Mouse (Mus musculus) ES-Bruce4 (cell line): Measurements from ENCODE around the gene Slc41a3. TPM values are rescaled to one million over a fixed set of nuclear protein-coding genes. Genes with fewer than 3 reads are reported as not detected.
A peak's percentile ranks its signal among the peaks of the same experiment; 100 is the strongest.

Source experiments
- H3K27ac ChIP-seq: 2 replicates; pipeline ENCODE4 v1.5.1; 2012; ENCODE audit warnings: low read length, inconsistent platforms; ENCODE audit not compliant: insufficient read depth
- H3K27me3 ChIP-seq: 2 replicates; pipeline ENCODE4 v1.6.1; 2012; ENCODE audit warnings: mild to moderate bottlenecking, low read length, inconsistent platforms; ENCODE audit not compliant: control insufficient read depth, poor library complexity, insufficient read depth, severe bottlenecking
- H3K36me3 ChIP-seq: 2 replicates; pipeline ENCODE4 v1.6.1; 2012; ENCODE audit warnings: inconsistent platforms, mild to moderate bottlenecking, low read length, moderate library complexity; ENCODE audit not compliant: control insufficient read depth, poor library complexity, insufficient read depth, severe bottlenecking
- H3K4me1 ChIP-seq: one replicate; pipeline ENCODE4 v1.8.1; 2011; ENCODE audit warnings: low read length; ENCODE audit not compliant: control insufficient read depth, insufficient read depth
- H3K4me3 ChIP-seq: 2 replicates; pipeline ENCODE4 v1.5.1; 2011; ENCODE audit warnings: low read depth, mild to moderate bottlenecking, low read length
- H3K9ac ChIP-seq: 2 replicates; pipeline ENCODE4 v1.6.1; 2012; ENCODE audit warnings: low read depth, mild to moderate bottlenecking, inconsistent platforms; ENCODE audit not compliant: poor library complexity, severe bottlenecking
- H3K9me3 ChIP-seq: replicated peaks from 2 replicates; pipeline ENCODE4 v1.6.1; 2012; ENCODE audit warnings: mild to moderate bottlenecking, low read length, inconsistent platforms; ENCODE audit not compliant: control insufficient read depth, poor library complexity, insufficient read depth, severe bottlenecking
- CTCF ChIP-seq: IDR thresholded peaks from one replicate; pipeline ENCODE4 v1.8.1; 2011; ENCODE audit warnings: low read depth, low read length
- EP300 ChIP-seq: IDR thresholded peaks from 2 replicates; pipeline ENCODE4 v1.6.1; 2011; ENCODE audit warnings: low read depth, low read length; ENCODE audit not compliant: insufficient read depth
- POLR2A ChIP-seq: IDR thresholded peaks from one replicate; pipeline ENCODE4 v1.8.1; 2011; ENCODE audit warnings: low read length; ENCODE audit not compliant: insufficient read depth
- polyA plus RNA-seq: library from polyadenylated mRNA; stranded (reverse); fragments of >200 nt; gene quantifications from 2 replicates; pipeline ENCODE4 v1.2.4, GENCODE M21; 2011; ENCODE audit warnings: low read depth; ENCODE audit not compliant: missing spikeins, insufficient read depth, insufficient read length

Slc41a3 gene
- polyA plus RNA-seq, 1 experiment, result 1.8 TPM

DNA sequence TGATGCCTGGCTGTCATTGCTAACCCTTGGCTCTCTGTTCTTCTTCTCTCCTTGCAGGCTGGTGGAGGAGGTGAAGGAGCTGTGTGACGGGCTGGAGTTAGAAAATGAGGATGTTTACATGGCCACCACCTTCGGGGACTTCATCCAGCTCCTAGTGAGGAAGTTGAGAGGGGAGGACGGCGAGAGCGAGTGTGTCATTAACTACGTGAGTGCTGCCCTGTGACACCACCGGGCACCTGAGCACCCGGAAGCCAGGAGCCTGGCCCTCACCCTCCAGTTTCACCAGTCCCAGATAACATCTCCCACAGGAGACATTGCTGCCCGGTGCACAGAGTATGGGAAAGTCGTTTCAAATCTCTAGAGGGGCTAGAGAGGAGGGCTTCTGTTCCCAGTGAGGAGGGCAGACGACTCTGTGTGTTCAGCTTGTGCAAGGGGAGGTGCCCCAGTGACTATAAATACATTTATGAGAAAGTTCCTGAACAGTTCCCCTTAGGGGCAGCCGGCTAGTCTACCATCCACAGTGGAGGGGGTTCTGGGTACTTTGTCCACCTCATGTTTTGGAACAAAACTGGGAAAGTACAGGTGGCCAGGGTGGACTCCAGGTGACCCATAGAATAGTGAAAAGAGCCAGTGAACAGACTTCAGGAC lies 34.7 kb upstream of the Slc41a3 start:
- Histone ChIP-seq H3K9ac (no peak overlapping the region), H3K27ac (no peak overlapping the region)

DNA sequence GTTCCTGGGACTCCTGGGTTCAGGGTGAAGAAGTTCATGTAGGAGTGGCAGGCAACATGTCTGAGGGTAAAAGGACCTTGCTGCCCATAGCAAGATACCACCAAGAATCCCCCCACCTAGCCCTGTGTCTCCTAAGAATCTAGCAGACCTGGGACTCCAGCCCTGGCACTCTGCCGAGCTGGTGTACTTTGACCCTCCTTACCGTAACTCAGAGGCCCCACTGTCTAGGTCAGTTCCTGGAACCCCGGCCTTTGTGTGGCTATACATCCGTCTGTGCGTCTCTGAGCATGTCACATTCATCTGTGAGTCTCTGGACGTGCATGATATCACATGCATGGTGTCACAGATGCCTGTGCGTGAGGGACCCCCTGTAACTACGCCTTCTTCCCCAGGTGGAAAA lies 34.1 kb upstream of the Slc41a3 start:
- Histone ChIP-seq H3K4me3 (no peak overlapping the region), H3K36me3 (no peaks in the 10 kb centered on the region), H3K27ac (no peak overlapping the region), H3K4me1 (no peaks in the 10 kb centered on the region), H3K27me3 (no peaks in the 10 kb centered on the region), H3K9ac (no peak overlapping the region), H3K9me3 (no peaks in the 10 kb centered on the region)
- TF ChIP-seq EP300 (no peak), CTCF (no peak), POLR2A (no peak)

More for the DNA sequence above, 34.7 kb upstream of the Slc41a3 start:
- TF ChIP-seq CTCF (no peak), POLR2A (no peak), EP300 (no peak)
- H3K9me3 ChIP-seq, result no peaks in the 10 kb centered on the region
- H3K36me3 ChIP-seq, result no peaks in the 10 kb centered on the region
- no peaks in the 10 kb centered on the region for H3K4me1 ChIP-seq
- H3K4me3 ChIP-seq, result no peak overlapping the region
- no peaks in the 10 kb centered on the region for H3K27me3 ChIP-seq

DNA sequence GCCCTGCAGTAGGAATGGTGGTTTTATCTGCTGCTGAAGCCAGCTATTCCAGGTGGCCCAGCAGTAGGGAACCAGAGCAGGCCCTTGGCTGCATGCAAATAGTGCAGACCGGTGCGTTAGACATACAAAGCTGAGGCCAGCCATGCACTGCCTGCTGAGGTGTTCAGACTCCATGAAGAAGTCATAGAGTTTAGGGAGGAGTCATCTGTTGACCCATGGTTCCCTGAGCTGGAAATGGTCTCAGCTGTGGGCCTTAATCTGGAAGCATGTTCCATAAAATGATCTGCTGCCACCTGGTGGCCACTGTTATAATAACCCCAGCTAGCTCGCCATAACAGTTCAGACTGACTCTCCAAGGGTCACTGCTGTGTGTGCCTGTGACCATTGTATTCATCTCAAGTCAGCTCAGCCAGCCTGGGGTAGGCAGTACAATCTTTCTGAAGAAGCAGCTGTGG lies 29.2 kb upstream of the Slc41a3 start:
- H3K9me3 ChIP-seq, result no peaks in the 10 kb centered on the region
- no peak overlapping the region for H3K9ac ChIP-seq
- TF ChIP-seq CTCF (peak; percentile 57), EP300 (no peak)
- no peaks in the 10 kb centered on the region for H3K27me3 ChIP-seq
- H3K4me3 ChIP-seq, result no peak overlapping the region
- H3K4me1 ChIP-seq, result no peaks in the 10 kb centered on the region
- no peak overlapping the region for H3K27ac ChIP-seq
- no peaks in the 10 kb centered on the region for H3K36me3 ChIP-seq

DNA sequence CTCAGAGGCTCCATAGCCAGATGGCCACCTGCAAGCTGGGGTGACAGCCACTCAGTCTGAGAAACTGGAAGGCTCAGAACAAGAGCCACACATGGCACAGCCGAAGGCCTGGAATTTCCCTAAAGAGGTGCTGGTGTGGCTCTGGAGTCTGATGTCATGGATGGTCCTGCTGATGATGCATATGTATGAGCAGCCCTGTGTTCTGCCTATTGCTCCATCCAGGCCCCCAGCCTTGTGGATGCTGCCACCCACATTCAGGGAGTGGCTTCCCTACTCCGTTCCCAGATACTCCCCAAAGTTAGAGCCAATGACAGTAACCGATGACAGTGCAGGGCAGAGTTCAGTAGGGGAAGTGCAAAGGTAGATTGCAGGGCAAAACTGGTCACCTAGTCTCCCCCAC lies 26.4 kb upstream of the Slc41a3 start:
- Histone ChIP-seq H3K4me1 (no peaks in the 10 kb centered on the region), H3K27me3 (no peaks in the 10 kb centered on the region), H3K9me3 (no peaks in the 10 kb centered on the region), H3K27ac (no peak overlapping the region), H3K4me3 (no peak overlapping the region), H3K9ac (no peak overlapping the region), H3K36me3 (no peaks in the 10 kb centered on the region)
- TF ChIP-seq POLR2A (no peak), CTCF (no peak), EP300 (no peak)

DNA sequence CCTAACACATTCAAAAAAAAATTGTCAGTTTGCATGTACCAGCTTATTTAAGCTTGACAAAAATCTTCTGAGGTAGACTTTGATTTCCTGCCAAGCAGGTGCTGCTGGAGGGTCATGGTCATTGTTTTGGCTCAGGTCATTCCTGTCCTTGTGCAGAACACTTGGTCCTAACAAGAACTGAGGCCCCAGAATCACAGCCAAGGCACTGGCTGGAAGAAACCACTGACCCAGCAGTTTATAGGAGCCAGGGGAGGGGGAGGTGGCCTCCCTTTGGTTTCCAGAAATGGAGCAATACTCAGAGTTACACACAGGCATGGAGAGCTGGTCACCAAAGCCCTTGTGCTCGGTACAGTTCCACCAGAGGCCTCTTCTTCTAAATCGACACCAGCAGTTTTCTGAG lies 22.2 kb upstream of the Slc41a3 start:
- Histone ChIP-seq H3K9ac (no peak overlapping the region), H3K4me1 (no peaks in the 10 kb centered on the region), H3K36me3 (no peaks in the 10 kb centered on the region), H3K4me3 (no peak overlapping the region), H3K9me3 (no peaks in the 10 kb centered on the region), H3K27me3 (no peaks in the 10 kb centered on the region; the same call in 1 of the 2 replicates), H3K27ac (no peak overlapping the region)
- TF ChIP-seq EP300 (no peak), POLR2A (no peak), CTCF (no peak)

DNA sequence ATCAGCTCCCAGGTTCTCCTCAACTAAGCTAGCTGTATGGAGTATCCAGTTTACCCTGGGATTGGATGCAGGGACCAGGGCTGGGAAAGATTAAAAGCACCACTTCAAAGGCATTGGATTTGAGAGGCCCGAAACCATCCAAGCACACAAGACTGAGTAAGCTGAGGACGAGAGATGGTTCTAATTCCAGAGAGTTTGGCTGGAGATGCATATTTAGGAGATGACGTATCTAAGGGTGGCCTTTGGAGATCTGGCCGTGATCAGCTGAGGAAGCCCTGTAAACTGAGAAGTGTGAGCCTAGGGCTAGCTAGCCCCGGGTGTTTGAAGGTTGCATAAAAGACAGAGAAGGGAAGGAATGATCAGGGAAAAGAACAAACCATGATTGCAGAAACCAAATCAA lies 16.4 kb upstream of the Slc41a3 start:
- Histone ChIP-seq H3K36me3 (no peaks in the 10 kb centered on the region), H3K27ac (no peak overlapping the region), H3K9me3 (no peaks in the 10 kb centered on the region), H3K4me3 (no peak overlapping the region), H3K27me3 (no peaks in the 10 kb centered on the region; the same call in 1 of the 2 replicates), H3K9ac (no peak overlapping the region), H3K4me1 (no peaks in the 10 kb centered on the region)
- no peak for TF ChIP-seq CTCF
- TF ChIP-seq EP300, result no peak
- no peak for TF ChIP-seq POLR2A
